Mouse (Mus musculus): ENCODE results near the gene Zc3h12d. TPM values are rescaled to one million over a fixed set of nuclear protein-coding genes. Genes with fewer than 3 reads are reported as not detected.

The Zc3h12d gene
- polyA plus RNA-seq, 1 experiment: 0.15 TPM

DNA sequence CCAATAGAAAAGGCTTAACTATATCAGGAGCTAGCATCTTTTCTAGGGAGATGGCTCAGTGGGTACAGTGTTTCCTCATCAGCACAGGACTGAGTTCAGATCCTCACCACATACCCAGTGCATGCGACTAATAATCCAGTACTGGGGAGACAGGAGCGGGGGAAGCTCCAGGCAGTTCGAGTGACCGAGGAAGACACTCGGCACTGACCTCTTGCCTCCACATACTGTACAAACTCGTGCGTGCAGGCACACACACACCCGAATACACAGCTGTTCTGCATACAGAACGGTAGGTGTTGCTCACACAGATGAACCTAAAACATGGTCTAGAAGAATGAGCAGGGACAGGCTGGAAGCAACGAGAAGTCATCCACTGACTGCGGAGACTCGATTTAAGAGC, 10.3 kb upstream of the Zc3h12d start:
- DNase-seq (ENCODE audit: low read depth): no peak
- TF ChIP-seq CTCF (IDR thresholded peaks at IDR 0.05; ENCODE audit: borderline replicate concordance, extremely low read depth, insufficient read depth, insufficient read length) (no peak), POLR2A (IDR thresholded peaks at IDR 0.05; ENCODE audit: borderline replicate concordance, extremely low read depth, insufficient read depth, insufficient read length, poor library complexity, severe bottlenecking) (no peak)

DNA sequence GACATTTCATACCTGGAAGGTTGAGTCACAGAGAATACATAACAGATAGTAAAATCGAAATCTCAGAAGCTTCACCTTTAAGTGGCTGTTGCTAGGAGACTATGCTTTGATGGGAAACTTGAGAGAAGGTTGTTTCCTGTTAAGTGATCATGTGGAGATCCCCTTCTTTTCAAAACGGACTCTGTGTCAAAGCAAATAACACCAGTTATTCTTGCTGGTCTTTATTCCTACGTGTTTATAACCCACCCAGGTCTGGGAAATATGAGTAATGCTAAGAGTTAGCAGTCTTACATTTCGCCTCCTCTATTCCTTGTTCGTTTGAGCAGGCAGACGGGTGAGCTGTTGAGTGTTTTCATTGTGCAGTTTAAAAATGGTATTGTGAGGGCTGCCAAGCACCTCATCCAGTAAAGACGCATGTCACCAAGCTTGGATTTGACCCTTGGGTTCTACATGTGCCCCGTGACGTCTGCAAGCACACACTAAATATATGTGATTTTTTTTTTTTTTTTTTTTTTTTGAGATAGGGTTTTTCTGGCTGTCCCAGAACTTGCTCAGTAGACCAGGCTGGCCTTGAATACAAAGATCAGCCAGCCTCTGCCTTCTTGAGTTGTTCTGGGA, 7.5 kb upstream of the Zc3h12d start:
- TF ChIP-seq CTCF (IDR thresholded peaks at IDR 0.05; ENCODE audit: borderline replicate concordance, extremely low read depth, insufficient read depth, insufficient read length) (no peak), POLR2A (IDR thresholded peaks at IDR 0.05; ENCODE audit: borderline replicate concordance, extremely low read depth, insufficient read depth, insufficient read length, poor library complexity, severe bottlenecking) (no peak)
- no peak for DNase-seq (ENCODE audit: low read depth)

DNA sequence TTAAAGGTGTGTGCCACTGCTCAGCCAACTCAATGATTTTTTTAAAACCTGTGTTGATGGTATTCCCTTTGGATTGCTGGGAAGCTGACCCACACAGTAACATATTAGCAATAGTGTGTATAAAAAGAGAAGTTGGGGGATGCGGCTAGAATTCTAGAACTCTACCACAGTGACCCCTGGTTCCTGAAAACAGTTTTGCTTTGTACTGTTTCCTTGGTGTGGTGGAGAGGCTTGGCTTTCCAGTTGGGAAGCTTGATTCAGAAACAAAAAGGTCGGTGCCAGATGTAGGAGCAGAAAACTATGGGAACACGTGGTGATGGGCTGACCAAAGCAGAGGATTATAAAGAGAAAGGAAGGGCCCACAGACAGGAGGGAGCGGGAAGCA, 7.0 kb upstream of the Zc3h12d start:
- TF ChIP-seq POLR2A (IDR thresholded peaks at IDR 0.05; ENCODE audit: borderline replicate concordance, extremely low read depth, insufficient read depth, insufficient read length, poor library complexity, severe bottlenecking) (no peak), CTCF (IDR thresholded peaks at IDR 0.05; ENCODE audit: borderline replicate concordance, extremely low read depth, insufficient read depth, insufficient read length) (no peak)
- DNase-seq (ENCODE audit: low read depth): no peak

DNA sequence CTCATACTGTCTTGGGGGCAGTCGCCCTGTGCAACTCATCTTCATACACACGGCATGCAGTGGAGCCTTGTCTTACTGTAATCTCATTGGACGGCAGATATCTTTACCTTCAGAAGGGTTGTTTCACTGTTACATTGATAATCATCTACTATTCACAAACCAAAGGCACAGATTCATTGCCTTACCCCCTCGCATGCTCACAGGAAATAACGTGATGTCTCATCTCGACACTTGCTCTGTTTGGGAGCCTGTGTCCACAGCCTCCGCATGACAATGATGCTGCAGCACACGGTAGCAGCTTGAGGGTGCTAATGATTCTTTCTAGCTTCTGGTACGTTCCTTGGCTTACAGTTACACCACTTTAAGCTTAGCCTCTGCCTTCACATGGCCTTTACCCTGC, 6.2 kb upstream of the Zc3h12d start:
- no peak for DNase-seq (ENCODE audit: low read depth)
- TF ChIP-seq POLR2A (IDR thresholded peaks at IDR 0.05; ENCODE audit: borderline replicate concordance, extremely low read depth, insufficient read depth, insufficient read length, poor library complexity, severe bottlenecking): no peak
- TF ChIP-seq CTCF (IDR thresholded peaks at IDR 0.05; ENCODE audit: borderline replicate concordance, extremely low read depth, insufficient read depth, insufficient read length): no peak

DNA sequence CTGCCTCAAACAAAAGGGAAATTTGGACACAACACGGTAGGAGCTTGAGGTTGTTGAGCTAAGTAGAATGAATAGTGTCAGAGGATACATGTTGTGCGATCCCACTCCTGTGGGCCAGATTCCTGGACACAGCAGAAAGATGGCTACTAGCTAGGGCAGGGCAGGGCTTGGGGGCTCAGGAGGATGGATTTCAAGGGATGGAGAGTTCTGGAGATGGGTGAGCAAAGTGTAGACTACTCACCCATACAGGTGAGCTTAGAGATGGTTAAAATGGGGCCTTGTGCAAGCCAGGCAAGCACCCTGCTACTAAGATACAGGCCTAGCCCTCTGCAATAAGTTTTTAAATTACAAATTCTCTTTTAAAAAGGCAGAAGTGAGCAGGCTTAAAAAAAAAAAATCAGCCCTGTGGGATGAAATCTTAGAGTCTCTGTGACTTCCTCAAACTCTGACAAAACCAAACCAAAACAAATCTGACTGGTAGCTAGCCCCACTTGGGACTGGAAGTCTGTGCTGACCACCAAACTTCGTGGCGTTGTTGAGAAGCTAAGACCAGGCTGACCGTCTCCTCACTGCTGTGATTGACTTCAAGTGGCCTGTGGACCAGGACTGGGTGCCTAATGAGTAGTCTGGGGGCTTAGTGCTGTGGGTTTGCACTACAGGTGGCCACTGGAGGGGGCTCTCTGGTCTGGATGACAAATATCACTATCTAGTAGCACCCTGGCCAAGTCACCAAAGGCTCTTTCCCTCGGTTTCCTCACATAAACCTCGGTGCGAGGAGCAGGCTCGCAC, 1.3 kb downstream of the Zc3h12d start:
- TF ChIP-seq POLR2A (IDR thresholded peaks at IDR 0.05; ENCODE audit: borderline replicate concordance, extremely low read depth, insufficient read depth, insufficient read length, poor library complexity, severe bottlenecking): no peak
- TF ChIP-seq CTCF (IDR thresholded peaks at IDR 0.05; ENCODE audit: borderline replicate concordance, extremely low read depth, insufficient read depth, insufficient read length): no peak
- DNase-seq (ENCODE audit: low read depth): no peak

DNA sequence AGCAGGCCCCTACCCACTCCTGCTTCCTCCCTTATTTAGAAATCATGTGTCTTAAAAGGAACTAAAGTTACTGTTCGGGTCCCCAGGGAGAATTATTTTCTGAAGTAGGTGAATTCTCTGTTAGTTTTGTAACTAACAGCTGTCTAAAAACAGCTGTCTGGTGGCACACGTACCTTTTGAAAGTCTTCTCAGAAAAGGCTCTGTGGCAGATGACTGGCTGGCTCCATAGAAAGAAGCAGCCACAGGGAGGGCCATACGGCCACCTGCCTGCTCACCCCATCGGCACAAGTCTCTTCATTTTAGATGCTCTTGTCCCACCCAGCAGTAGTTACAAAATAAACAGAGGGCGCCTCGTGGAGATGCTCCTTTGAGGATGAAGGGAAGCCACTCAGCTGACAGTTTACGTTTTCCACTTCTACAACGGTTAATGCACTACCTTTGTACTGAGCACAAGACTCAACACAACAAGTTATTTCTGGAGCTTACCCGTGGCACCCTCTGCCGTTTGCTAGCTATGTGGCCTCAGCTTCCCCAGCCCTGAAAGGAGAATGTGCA, 2.5 kb downstream of the Zc3h12d start:
- TF ChIP-seq POLR2A (IDR thresholded peaks at IDR 0.05; ENCODE audit: borderline replicate concordance, extremely low read depth, insufficient read depth, insufficient read length, poor library complexity, severe bottlenecking): no peak
- TF ChIP-seq CTCF (IDR thresholded peaks at IDR 0.05; ENCODE audit: borderline replicate concordance, extremely low read depth, insufficient read depth, insufficient read length): no peak
- no peak for DNase-seq (ENCODE audit: low read depth)

DNA sequence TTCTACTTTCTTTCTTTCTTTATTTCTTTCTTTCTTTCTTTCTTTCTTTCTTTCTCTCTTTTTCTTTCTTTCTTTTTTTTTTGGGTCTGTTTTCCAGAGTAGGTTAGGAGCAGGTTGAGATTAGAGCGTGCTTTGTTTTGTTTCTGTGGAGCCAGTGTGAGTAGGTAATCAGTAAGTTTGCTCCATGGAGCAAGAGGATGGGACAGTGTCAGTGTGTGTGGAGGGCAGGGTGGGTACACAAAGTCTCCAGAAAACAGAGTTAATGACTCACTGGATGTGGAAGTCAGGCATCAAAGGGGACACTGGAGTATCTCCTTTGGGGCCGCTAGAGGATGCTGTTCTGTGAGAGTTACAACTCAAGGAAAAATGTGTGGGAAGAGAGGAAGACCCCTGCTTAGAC, 4.6 kb downstream of the Zc3h12d start:
- TF ChIP-seq POLR2A (IDR thresholded peaks at IDR 0.05; ENCODE audit: borderline replicate concordance, extremely low read depth, insufficient read depth, insufficient read length, poor library complexity, severe bottlenecking) (no peak), CTCF (IDR thresholded peaks at IDR 0.05; ENCODE audit: borderline replicate concordance, extremely low read depth, insufficient read depth, insufficient read length) (no peak)

DNA sequence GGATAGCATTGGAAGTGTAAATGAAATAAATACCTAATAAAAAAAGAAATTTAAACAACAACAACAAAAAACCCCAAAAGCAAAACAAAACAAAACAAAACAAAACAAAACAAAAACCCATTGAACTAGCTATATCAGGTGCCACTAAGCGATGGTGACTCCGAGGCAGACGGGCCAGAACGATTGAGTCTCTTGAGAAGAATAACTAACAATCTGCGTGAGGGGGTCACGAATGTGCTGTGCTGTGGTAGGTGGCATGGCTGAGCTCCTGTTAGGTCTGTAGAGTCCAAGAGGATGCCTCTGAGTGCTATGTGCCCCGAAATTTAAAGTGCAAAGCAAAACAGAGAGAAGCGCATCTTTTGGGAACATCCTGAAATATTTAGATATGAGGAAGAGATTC, 5.2 kb downstream of the Zc3h12d start:
- no peak for DNase-seq (ENCODE audit: low read depth)
- TF ChIP-seq CTCF (IDR thresholded peaks at IDR 0.05; ENCODE audit: borderline replicate concordance, extremely low read depth, insufficient read depth, insufficient read length) (no peak), POLR2A (IDR thresholded peaks at IDR 0.05; ENCODE audit: borderline replicate concordance, extremely low read depth, insufficient read depth, insufficient read length, poor library complexity, severe bottlenecking) (no peak)

More for the DNA sequence above, 4.6 kb downstream of the Zc3h12d start:
- DNase-seq (ENCODE audit: low read depth): no peak

DNA sequence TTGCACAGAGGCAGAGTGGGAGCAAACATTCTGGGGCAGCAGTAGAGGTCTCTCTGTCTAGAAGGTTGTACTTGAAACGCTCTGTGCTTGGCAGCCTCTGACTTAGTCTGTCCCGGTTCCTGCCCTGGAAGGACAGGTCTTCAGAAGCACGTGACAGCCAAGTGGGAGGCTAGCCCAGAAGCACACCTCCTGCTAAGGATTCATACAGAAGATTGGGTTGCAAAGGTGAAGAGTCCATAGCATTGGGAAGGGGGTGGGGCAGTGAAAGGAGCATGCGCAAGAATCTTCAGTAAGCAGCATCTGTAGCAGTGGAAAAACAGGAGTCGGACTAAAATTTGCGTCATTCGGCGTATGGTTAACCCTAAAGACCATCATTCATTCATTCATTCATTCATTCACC, 5.8 kb downstream of the Zc3h12d start:
- DNase-seq (ENCODE audit: low read depth): no peak
- TF ChIP-seq CTCF (IDR thresholded peaks at IDR 0.05; ENCODE audit: borderline replicate concordance, extremely low read depth, insufficient read depth, insufficient read length) (no peak), POLR2A (IDR thresholded peaks at IDR 0.05; ENCODE audit: borderline replicate concordance, extremely low read depth, insufficient read depth, insufficient read length, poor library complexity, severe bottlenecking) (no peak)

DNA sequence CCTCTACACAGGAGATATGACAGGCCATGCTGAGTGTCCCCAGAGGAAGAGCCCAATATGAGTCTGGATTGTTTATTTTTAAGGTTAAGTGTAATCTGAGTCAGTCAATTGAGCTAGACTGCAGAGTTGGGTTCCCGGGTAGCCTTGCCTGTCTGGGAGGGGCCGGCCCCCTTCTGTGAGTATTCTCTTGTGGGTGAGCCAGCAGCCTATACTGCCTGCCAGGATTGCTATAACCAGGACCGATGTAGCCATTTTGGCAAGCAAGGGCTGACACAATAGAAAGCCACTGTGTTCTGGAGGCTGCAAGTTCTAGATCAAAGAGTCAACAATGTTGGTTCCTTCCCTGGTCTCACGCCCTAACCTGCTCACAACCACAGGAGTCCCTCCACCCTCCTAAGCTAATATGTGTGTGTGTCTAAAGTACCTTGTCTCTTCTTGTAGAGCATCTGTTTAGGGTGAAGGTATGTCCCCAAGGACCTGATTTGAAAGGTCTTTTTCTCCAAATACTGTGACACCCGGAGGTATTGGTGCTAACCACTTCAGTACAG, 6.7 kb downstream of the Zc3h12d start:
- no peak for DNase-seq (ENCODE audit: low read depth)
- no peak for TF ChIP-seq CTCF (IDR thresholded peaks at IDR 0.05; ENCODE audit: borderline replicate concordance, extremely low read depth, insufficient read depth, insufficient read length)
- TF ChIP-seq POLR2A (IDR thresholded peaks at IDR 0.05; ENCODE audit: borderline replicate concordance, extremely low read depth, insufficient read depth, insufficient read length, poor library complexity, severe bottlenecking): no peak

DNA sequence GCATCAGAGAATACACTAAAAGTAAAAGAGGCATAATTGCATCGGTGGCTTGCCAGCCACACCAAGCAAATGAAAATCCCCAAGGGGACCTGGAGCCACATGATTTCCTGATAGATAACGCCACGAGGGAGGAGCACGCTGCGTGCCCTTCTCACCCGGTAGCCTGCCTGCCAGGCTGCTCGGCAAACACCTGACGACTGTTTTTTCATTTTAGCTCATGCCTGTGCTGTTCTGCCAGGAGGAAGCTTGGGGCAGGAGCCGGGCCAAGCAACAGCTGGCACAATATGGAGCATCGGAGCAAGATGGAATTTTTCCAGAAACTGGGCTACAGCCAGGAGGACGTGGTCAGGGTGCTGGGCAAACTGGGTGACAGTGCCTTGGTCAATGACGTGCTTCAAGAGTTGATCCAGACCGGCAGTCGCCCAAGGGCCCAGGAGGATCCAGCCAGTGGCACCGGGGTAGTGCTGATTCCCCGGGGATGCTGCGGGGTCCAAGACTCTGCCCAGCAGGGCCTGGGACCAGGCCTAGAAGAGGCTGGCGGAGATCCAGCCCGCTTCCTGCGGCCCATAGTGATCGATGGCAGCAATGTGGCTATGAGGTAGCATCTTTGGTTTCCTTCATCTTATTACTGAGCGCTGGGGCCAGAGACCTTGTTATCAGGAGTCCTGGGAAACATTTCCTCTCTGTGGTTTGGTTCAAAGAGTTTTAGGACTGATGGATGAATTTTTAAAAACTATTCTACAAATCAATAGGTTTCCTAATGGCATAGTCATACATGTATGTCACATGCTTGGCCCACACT, 7.5 kb downstream of the Zc3h12d start:
- DNase-seq (ENCODE audit: low read depth): peak; percentile 20
- TF ChIP-seq POLR2A (IDR thresholded peaks at IDR 0.05; ENCODE audit: borderline replicate concordance, extremely low read depth, insufficient read depth, insufficient read length, poor library complexity, severe bottlenecking): no peak
- TF ChIP-seq CTCF (IDR thresholded peaks at IDR 0.05; ENCODE audit: borderline replicate concordance, extremely low read depth, insufficient read depth, insufficient read length): no peak
